Mouse (Mus musculus): ENCODE results near the gene Supt4a.

Gene Supt4a

GRCm38 (mm10) chr11:87725515-87725914 is 11.8 kb upstream of the Supt4a start:
- no peak for DNase-seq (ENCODE audit: low read depth, low spot score)

- no peak for DNase-seq (ENCODE audit: low read depth, low spot score)
These were observed 11.3 kb upstream of the Supt4a start for GRCm38 (mm10) chr11:87725964-87726562.

GRCm38 (mm10) chr11:87727021-87727420 is 10.3 kb upstream of the Supt4a start:
- DNase-seq (ENCODE audit: low read depth, low spot score): no peak

- no peak for DNase-seq (ENCODE audit: low read depth, low spot score)
These were observed 9.9 kb upstream of the Supt4a start for GRCm38 (mm10) chr11:87727471-87727870.

GRCm38 (mm10) chr11:87728850-87729592 is 8.3 kb upstream of the Supt4a start:
- no peak for DNase-seq (ENCODE audit: low read depth, low spot score)

- DNase-seq (ENCODE audit: low read depth, low spot score): no peak
These were observed 7.7 kb upstream of the Supt4a start for GRCm38 (mm10) chr11:87729593-87730185.

- DNase-seq (ENCODE audit: low read depth, low spot score): no peak
These were observed 6.6 kb upstream of the Supt4a start for GRCm38 (mm10) chr11:87730652-87731310.

GRCm38 (mm10) chr11:87734346-87734745 is 3.0 kb upstream of the Supt4a start:
- no peak for DNase-seq (ENCODE audit: low read depth, low spot score)

GRCm38 (mm10) chr11:87735691-87736090 is 1.7 kb upstream of the Supt4a start:
- no peak for DNase-seq (ENCODE audit: low read depth, low spot score)

GRCm38 (mm10) chr11:87736647-87737134 is 661 bp upstream of the Supt4a start:
- no peak for DNase-seq (ENCODE audit: low read depth, low spot score)

- DNase-seq (ENCODE audit: low read depth, low spot score): peak; percentile 40
These were observed 6.3 kb downstream of the Supt4a start for GRCm38 (mm10) chr11:87743691-87744090.

GRCm38 (mm10) chr11:87744964-87745363 is 7.6 kb downstream of the Supt4a start:
- peak; percentile 95 for DNase-seq (ENCODE audit: low read depth, low spot score)

GRCm38 (mm10) chr11:87745632-87746555 is 8.5 kb downstream of the Supt4a start:
- DNase-seq (ENCODE audit: low read depth, low spot score): peak; percentile 68

- peak; percentile 41 for DNase-seq (ENCODE audit: low read depth, low spot score)
These were observed 10.0 kb downstream of the Supt4a start for GRCm38 (mm10) chr11:87747312-87747711.

- no peak for DNase-seq (ENCODE audit: low read depth, low spot score)
These were observed 10.4 kb downstream of the Supt4a start for GRCm38 (mm10) chr11:87747716-87748115.

- peak; percentile 95 for DNase-seq (ENCODE audit: low read depth, low spot score)
These were observed 11.1 kb downstream of the Supt4a start for GRCm38 (mm10) chr11:87748132-87749119.

GRCm38 (mm10) chr11:87749192-87750042 is 12.1 kb downstream of the Supt4a start:
- peak; percentile 99 for DNase-seq (ENCODE audit: low read depth, low spot score)

GRCm38 (mm10) chr11:87750043-87750421 is 12.7 kb downstream of the Supt4a start:
- peak; percentile 79 for DNase-seq (ENCODE audit: low read depth, low spot score)

- DNase-seq (ENCODE audit: low read depth, low spot score): peak; percentile 86
These were observed 13.2 kb downstream of the Supt4a start for GRCm38 (mm10) chr11:87750521-87750920.
